Mouse (Mus musculus): ENCODE measurements at regions not wholly inside any gene's neighbourhood (a gene's known extent, or its start where the extent isn't known, plus 50 kb on each side); places are given as distances from the start of the nearest gene placed in this dataset.

GRCm38 (mm10) chr16:84100444-84100843, 414.5 kb upstream of the A730009L09Rik start:
- DNase-seq (ENCODE audit: inconsistent ontology term): peak; percentile 77

GRCm38 (mm10) chr16:84111610-84112009, 403.3 kb upstream of the A730009L09Rik start:
- DNase-seq (ENCODE audit: inconsistent ontology term): no peak

- no peak for DNase-seq (ENCODE audit: inconsistent ontology term)
Observed at GRCm38 (mm10) chr16:84117556-84117955, 397.4 kb upstream of the A730009L09Rik start.

GRCm38 (mm10) chr16:84135651-84136200, 379.2 kb upstream of the A730009L09Rik start:
- peak; percentile 94 for DNase-seq (ENCODE audit: inconsistent ontology term)

- no peak for DNase-seq (ENCODE audit: inconsistent ontology term)
Observed at GRCm38 (mm10) chr16:84151872-84152271, 363.0 kb upstream of the A730009L09Rik start.

GRCm38 (mm10) chr16:84172080-84172479, 342.8 kb upstream of the A730009L09Rik start:
- DNase-seq (ENCODE audit: inconsistent ontology term): no peak

Measured in Muller cell, postnatal 12 days (primary cell).